Mouse (Mus musculus): ENCODE data around the gene Gdpgp1. TPM values are rescaled to one million over a fixed set of nuclear protein-coding genes. Genes with fewer than 3 reads are reported as not detected.

Gdpgp1 gene
- total RNA-seq (2021) = 1 to 10 TPM; 6.9 to 7.3 TPM

- peak; percentile 94 for DNase-seq
These were observed at the start of gene Gdpgp1, which contains the start of gene Cib1 for GRCm38 (mm10) chr7:80232489-80233029. Gdpgp1 (plus strand) TSS chr7:80232865. Cib1 (minus strand) TSS chr7:80232813.

DNA sequence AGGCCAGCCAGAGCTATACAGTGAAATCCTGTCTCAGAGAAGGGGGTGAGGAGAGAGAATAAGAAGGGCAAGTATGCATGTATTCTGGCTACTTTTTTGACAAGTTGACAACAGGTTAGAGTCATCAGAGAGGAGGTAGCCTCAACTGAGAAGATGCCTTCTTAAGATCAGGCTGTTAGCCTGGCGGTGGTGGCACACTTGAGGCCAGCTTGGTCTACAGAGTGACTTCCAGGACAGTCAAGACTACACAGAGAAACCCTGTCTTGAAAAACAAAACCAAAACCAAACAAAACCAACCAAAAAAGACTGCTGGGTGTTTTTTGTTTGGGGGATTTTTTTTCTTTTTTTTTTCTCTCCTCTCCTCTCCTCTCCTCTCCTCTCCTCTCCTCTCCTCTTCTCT, 49.2 kb upstream of the Gdpgp1 start:
- no peak for DNase-seq

DNA sequence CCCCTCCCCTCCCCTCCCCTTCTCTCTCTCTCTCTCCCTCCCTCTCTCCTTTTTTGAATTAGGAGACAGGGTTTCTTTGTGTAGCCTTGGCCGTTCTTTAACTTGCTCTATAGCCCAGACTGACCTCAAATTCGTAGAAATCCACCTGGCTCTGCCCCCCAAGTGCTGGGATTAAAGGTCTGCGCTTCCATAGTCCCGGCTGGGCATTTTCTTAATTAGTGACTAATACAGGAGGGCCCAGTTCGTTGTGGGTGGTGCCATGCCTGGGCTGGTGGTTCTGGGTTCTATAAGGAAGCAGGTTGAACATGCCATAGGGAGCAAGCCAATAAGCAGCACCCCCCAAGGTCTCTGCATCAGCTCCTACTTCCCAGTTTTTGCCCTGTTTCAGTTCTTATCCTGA, 48.7 kb upstream of the Gdpgp1 start:
- DNase-seq = no peak

- no peak for DNase-seq
These were observed 48.1 kb upstream of the Gdpgp1 start for GRCm38 (mm10) chr7:80184551-80184950.

- no peak for DNase-seq
These were observed 47.7 kb upstream of the Gdpgp1 start for GRCm38 (mm10) chr7:80184968-80185367.

DNA sequence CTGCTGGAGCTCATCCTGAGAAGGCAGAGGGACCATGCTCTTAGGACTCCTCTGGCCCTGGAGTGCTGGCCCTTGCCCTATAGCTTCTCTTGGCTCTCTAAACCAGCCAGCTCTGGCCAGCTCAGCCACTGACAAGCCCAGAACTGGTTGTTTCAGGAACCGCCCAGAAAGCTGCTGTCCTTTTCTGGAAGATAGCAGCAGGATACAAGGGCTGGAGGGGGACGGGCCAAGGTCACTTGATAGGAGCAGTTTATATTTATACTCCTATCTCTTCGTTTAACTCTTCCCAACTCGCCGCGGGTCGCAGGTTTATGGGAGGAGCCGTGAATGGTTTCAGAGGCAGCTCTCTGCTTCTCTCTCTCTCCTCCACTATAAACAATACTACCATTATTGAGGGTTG, 46.6 kb upstream of the Gdpgp1 start:
- DNase-seq = no peak

GRCm38 (mm10) chr7:80186531-80187296, 46.0 kb upstream of the Gdpgp1 start, which contains the start of gene Sema4b:
Sema4b (plus strand) TSS chr7:80186841.
- DNase-seq = peak; percentile 91 to 94

DNA sequence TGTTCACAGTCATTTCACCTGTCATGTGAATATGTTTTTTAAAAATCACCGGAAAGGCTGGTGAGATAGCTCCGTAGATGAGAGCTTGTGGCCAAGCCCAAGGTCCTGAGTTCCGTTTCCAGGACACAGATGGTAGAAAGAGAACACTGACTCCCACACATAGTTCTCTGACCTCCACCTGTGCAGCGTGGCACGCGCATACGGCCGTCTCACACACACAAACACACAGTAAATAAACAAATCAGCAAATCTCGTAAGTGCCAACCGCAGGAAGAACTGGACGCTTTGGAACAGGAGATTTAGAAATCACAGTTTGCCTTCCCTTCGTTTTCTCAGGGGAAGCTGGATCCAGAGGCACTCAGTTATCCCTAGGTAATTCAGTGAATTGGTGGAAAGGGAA, 45.2 kb upstream of the Gdpgp1 start:
- no peak for DNase-seq

GRCm38 (mm10) chr7:80188579-80189125, 44.0 kb upstream of the Gdpgp1 start:
- no peak for DNase-seq

GRCm38 (mm10) chr7:80189147-80189933, 43.3 kb upstream of the Gdpgp1 start:
- no peak for DNase-seq

DNA sequence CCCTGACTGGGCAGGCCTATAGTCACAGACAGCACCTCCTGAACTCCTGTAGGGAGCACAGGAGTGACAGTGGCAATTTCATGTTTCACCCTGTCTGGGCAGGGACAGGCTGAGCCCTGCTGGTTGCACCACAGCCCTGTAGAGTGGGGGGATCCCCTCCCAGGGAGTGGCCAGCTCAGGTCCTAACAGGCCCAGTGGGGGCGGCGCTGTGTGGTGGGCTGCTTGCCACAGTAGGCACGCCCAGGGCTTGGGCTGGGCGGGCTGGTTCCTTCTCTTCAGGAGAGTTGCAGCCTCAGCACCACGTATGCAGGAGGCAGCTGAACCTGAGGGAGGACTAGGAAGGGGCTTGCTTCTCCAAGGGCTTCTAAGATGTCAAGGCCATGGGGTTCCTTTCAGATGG, 41.2 kb upstream of the Gdpgp1 start:
- no peak for DNase-seq

GRCm38 (mm10) chr7:80192226-80193061, 40.2 kb upstream of the Gdpgp1 start:
- peak in 1 of 2 experiments; percentile 67 for DNase-seq

DNA sequence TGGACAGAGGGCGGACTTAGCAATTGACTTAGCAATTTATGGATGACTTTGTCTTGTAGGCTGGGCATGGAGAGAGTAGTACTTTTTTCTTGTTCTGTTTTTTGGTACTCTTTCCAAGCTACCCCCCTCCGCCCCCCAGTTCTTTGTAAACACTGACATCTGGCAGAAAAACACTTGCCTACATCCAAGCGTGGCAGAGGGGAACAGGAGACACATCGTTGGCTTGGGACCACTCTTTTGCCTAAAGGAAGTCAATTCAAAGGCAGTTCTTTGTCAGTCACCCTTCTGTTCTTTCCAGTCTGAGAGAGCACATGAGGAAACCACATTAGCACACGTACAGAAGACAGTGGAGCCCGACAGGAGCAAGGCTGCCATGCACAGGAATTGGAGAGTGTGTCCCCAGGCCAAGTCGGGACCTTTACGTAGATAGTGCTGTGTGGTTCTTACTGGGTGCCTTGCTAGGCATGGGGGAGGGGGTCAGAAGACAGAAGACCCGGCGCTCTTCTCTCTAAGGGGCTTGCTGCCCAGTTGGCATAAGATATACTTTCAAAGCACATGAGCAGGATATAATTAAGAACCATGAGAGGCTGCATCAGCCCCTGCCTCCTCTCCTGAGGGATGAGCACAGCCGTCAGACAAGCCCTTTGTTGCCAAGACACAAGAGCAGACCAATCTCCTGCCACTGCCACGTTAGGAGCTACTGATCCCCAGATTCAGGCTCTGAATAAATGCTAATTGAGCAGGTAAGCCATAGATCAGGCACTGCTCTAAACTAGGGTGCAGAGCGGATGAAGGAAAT, 38.5 kb upstream of the Gdpgp1 start:
- no peak for DNase-seq

GRCm38 (mm10) chr7:80195146-80195545, 37.5 kb upstream of the Gdpgp1 start:
- DNase-seq = no peak

- DNase-seq = no peak
These were observed 36.9 kb upstream of the Gdpgp1 start for GRCm38 (mm10) chr7:80195576-80196263.

DNA sequence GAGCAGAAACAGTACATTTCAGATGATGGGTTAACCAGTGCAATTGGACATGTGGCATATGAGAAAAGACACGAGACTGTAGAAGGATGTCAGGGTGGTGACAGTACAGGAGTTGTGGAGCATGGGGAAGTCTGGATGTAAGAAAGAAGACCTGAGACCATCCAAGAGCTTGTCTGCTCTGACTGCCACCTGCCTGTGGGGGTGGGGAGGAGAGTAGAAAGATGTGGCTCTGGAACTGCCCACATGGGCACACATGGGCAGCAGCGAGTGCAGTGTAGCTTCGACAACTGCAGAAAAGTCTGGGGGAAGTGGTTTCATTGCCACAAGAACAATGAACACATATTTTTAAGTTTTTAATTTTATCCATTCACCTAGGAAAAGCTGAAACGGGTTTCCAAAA, 35.3 kb upstream of the Gdpgp1 start:
- no peak for DNase-seq

- peak; percentile 77 to 78 for DNase-seq
These were observed 34.5 kb upstream of the Gdpgp1 start for GRCm38 (mm10) chr7:80197941-80198778.

DNA sequence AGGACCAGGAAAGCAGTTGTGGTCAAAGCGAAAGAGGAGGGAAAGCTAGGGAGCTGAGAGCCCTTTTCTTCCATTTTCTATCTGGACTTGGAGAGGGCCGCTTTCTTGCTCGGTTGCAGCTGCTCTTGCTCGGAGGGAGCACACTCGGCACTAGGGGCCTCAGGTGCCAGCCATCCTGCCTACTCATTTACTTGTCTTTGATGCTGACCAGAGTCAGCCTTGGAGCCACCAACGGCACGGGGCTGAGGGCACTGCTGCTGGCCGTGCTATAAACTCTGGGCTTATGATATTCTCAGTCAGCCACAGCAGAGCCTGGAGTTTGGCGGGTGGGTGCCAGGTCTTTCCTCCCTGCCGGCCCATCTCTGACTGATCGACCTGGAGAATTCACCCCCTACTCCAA, 33.8 kb upstream of the Gdpgp1 start:
- no peak for DNase-seq

- DNase-seq = no peak
These were observed 33.4 kb upstream of the Gdpgp1 start for GRCm38 (mm10) chr7:80199286-80199685.
